Mouse (Mus musculus) heart, adult 10 weeks (tissue): ENCODE data around the gene Ganc. TPM values are rescaled to one million over a fixed set of nuclear protein-coding genes. Genes with fewer than 3 reads are reported as not detected.

ENCODE experiments used
- polyA plus RNA-seq: library from polyadenylated mRNA; stranded (reverse); fragments of 350-450 nt; fragmentation: Illumina TruSeq; extraction: RNeasy Lipid Tissue Mini Kit (QIAGEN cat#74804); gene quantifications from one replicate; pipeline ENCODE4 v1.2.3, GENCODE M21; 2014; ENCODE audit warnings: low read depth, low replicate concordance

The Ganc gene
- polyA plus RNA-seq: 18.9 TPM

GRCm38 (mm10) chr2:120403653-120403985 lies at the start of gene Ganc:
Ganc (plus strand) TSS chr2:120403896.

GRCm38 (mm10) chr2:120403986-120404822 lies 508 bp downstream of the Ganc start, which contains the start of gene Tmem87a:
Tmem87a (minus strand) TSS chr2:120404113.

GRCm38 (mm10) chr2:120455719-120456118 lies 52.0 kb downstream of the Ganc start, which contains the start of gene Capn3:
Capn3 (plus strand) TSS chr2:120456019.

Other genes starting within 250 kb of the Ganc start
- gene Ehd4, start 249.3 kb upstream of the Ganc start, polyA plus RNA-seq: 270 TPM
- gene Pla2g4e, start 158.6 kb upstream of the Ganc start, polyA plus RNA-seq: 5.9 TPM
- not detected for gene Pla2g4d, start 114.7 kb upstream of the Ganc start, polyA plus RNA-seq
- not detected for gene Pla2g4f, start 89.7 kb upstream of the Ganc start, polyA plus RNA-seq
- gene Vps39, start 50.8 kb upstream of the Ganc start, polyA plus RNA-seq: 20.9 TPM
- 18.2 TPM for gene Tmem87a, start 217 bp downstream of the Ganc start, polyA plus RNA-seq
- 1.5 TPM for gene Capn3, start 52.1 kb downstream of the Ganc start, polyA plus RNA-seq
- 259 TPM for gene Zfp106, start 159.9 kb downstream of the Ganc start, polyA plus RNA-seq
- gene Snap23, start 163.8 kb downstream of the Ganc start, polyA plus RNA-seq: 51.9 TPM
- gene Haus2, start 205.5 kb downstream of the Ganc start, polyA plus RNA-seq: 16.6 TPM
- 24.6 TPM for gene Lrrc57, start 205.6 kb downstream of the Ganc start, polyA plus RNA-seq
- 10.2 TPM for gene Stard9, start 225.2 kb downstream of the Ganc start, polyA plus RNA-seq